Mouse (Mus musculus): ENCODE measurements around the gene Irf1.

Gene Irf1

GRCm38 (mm10) chr11:53811312-53811711 lies 41.5 kb downstream of the Irf1 start:
- no peak for DNase-seq (ENCODE audit: low spot score)

- DNase-seq (ENCODE audit: low spot score) = no peak
Observed at GRCm38 (mm10) chr11:53813001-53813868, 43.4 kb downstream of the Irf1 start.

GRCm38 (mm10) chr11:53814810-53815209 lies 45.0 kb downstream of the Irf1 start:
- no peak for DNase-seq (ENCODE audit: low spot score)

GRCm38 (mm10) chr11:53816841-53817375 lies 47.1 kb downstream of the Irf1 start:
- no peak for DNase-seq (ENCODE audit: low spot score)

- DNase-seq (ENCODE audit: low spot score) = no peak
Observed at GRCm38 (mm10) chr11:53818794-53819193, 49.0 kb downstream of the Irf1 start.

- DNase-seq (ENCODE audit: low spot score) = no peak
Observed at GRCm38 (mm10) chr11:53819511-53819910, 49.7 kb downstream of the Irf1 start.

GRCm38 (mm10) chr11:53820516-53821170 lies 50.8 kb downstream of the Irf1 start:
- DNase-seq (ENCODE audit: low spot score) = no peak

- no peak for DNase-seq (ENCODE audit: low spot score)
Observed at GRCm38 (mm10) chr11:53821230-53821944, 51.6 kb downstream of the Irf1 start.

GRCm38 (mm10) chr11:53821945-53822338 lies 52.1 kb downstream of the Irf1 start:
- no peak for DNase-seq (ENCODE audit: low spot score)

GRCm38 (mm10) chr11:53825409-53825808 lies 55.6 kb downstream of the Irf1 start:
- DNase-seq (ENCODE audit: low spot score) = no peak
